Mouse (Mus musculus) liver, embryonic 14.5 days (tissue): Measurements from ENCODE around the gene Gjd3.

Experiments used
- CTCF ChIP-seq: IDR thresholded peaks from 2 replicates; pipeline ENCODE4 v1.5.1; 2016; ENCODE audit warnings: antibody characterized with exemption, low read depth, control low read depth
- EP300 ChIP-seq: IDR thresholded peaks from 2 replicates; pipeline ENCODE4 v1.6.1; 2016; ENCODE audit warnings: antibody characterized with exemption, low read depth

DNA sequence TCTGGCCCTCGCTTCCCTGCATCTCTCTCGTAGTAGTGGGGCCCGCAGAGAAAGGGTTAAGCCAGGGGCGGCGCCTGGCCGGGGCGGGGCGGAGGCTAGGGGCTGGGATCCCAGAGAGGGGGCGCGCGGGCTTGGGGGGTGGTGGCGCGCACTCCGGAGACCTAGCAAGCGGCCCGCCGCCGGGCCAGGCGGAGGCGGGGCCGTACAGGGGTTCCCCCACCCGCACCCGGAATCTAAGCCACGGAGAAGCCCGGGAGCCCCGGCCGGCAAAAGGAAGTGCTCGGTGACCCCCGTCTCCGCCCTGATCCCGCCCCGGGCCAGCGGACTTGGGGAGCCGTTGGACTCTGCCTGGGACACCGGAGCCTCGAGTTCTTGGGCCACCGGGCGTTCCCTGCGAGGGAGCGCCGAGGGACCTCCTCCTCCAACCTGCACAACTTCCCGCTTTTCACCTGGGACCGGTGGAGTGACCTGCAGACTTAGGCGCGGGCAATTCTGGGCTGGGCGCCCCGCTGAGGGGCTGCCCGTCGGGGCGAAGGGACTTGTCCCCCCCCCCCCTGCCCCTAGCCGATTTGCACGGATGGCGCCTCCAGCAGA is 22.4 kb downstream of the Gjd3 start:
- TF ChIP-seq CTCF (no peak; the same call in 1 of the 2 replicates), EP300 (no peak)
